Mouse (Mus musculus) T-helper 2 cell (primary cell): ENCODE measurements around the gene A730009L09Rik.

Experiments used
- in situ Hi-C: fragments of 300-600 bp; cut with MboI, MseI; formaldehyde crosslinking; loops from one replicate; pipeline ENCODE4 v1.15.1; 2025; ENCODE audit warnings: high pct_unique_total_duplicates

The A730009L09Rik gene

GRCm38 (mm10) chr16:84514821-84515220, at the start of gene A730009L09Rik:
TSS of gene A730009L09Rik (plus strand) at chr16:84515121.
- in situ Hi-C loops: no loop called here

GRCm38 (mm10) chr16:84465581-84466165, 49.2 kb upstream of the A730009L09Rik start:
- in situ Hi-C loops: no loop called here

- in situ Hi-C loops: no loop called here
These were observed 46.0 kb upstream of the A730009L09Rik start for GRCm38 (mm10) chr16:84468898-84469297.

GRCm38 (mm10) chr16:84469994-84470393, 44.9 kb upstream of the A730009L09Rik start:
- in situ Hi-C loops: loop anchor here (10.0 kb wide), 1 partner anchor 655 kb away; no protein-coding TSS in a partner anchor

- in situ Hi-C loops: loop anchor here (10.0 kb wide), 1 partner anchor 651 kb away; no protein-coding TSS in a partner anchor
These were observed 41.5 kb upstream of the A730009L09Rik start for GRCm38 (mm10) chr16:84473406-84473805.

- in situ Hi-C loops: loop anchor here (5.0 to 10.0 kb wide), 2 partner anchors 78 to 650 kb away; no protein-coding TSS in a partner anchor
These were observed 40.2 kb upstream of the A730009L09Rik start for GRCm38 (mm10) chr16:84474712-84475111.

- in situ Hi-C loops: loop anchor here (5.0 to 10.0 kb wide), 2 partner anchors 75 to 648 kb away; no protein-coding TSS in a partner anchor
These were observed 38.0 kb upstream of the A730009L09Rik start for GRCm38 (mm10) chr16:84476948-84477347.

- in situ Hi-C loops: loop anchor here (5.0 to 10.0 kb wide), 2 partner anchors 75 to 647 kb away; no protein-coding TSS in a partner anchor
These were observed 37.4 kb upstream of the A730009L09Rik start for GRCm38 (mm10) chr16:84477528-84477927.

GRCm38 (mm10) chr16:84477952-84478351, 37.0 kb upstream of the A730009L09Rik start:
- in situ Hi-C loops: loop anchor here (5.0 to 10.0 kb wide), 2 partner anchors 74 to 647 kb away; no protein-coding TSS in a partner anchor

- in situ Hi-C loops: no loop called here
These were observed 29.0 kb upstream of the A730009L09Rik start for GRCm38 (mm10) chr16:84485931-84486330.

GRCm38 (mm10) chr16:84494818-84495217, 20.1 kb upstream of the A730009L09Rik start:
- in situ Hi-C loops: no loop called here

GRCm38 (mm10) chr16:84495438-84495837, 19.5 kb upstream of the A730009L09Rik start:
- in situ Hi-C loops: no loop called here

- in situ Hi-C loops: no loop called here
These were observed 7.2 kb upstream of the A730009L09Rik start for GRCm38 (mm10) chr16:84507681-84508080.

GRCm38 (mm10) chr16:84521975-84522635, 7.2 kb downstream of the A730009L09Rik start:
- in situ Hi-C loops: no loop called here

GRCm38 (mm10) chr16:84523061-84523460, 8.1 kb downstream of the A730009L09Rik start:
- in situ Hi-C loops: no loop called here

GRCm38 (mm10) chr16:84527375-84527774, 12.5 kb downstream of the A730009L09Rik start:
- in situ Hi-C loops: no loop called here

- in situ Hi-C loops: no loop called here
These were observed 17.9 kb downstream of the A730009L09Rik start for GRCm38 (mm10) chr16:84532803-84533202.

- in situ Hi-C loops: no loop called here
These were observed 31.1 kb downstream of the A730009L09Rik start for GRCm38 (mm10) chr16:84546059-84546458.

GRCm38 (mm10) chr16:84549122-84549521, 34.2 kb downstream of the A730009L09Rik start:
- in situ Hi-C loops: no loop called here

GRCm38 (mm10) chr16:84550445-84550844, 35.5 kb downstream of the A730009L09Rik start:
- in situ Hi-C loops: loop anchor here (5.0 kb wide), 1 partner anchor 73 kb away; no protein-coding TSS in a partner anchor

GRCm38 (mm10) chr16:84553981-84554380, 39.1 kb downstream of the A730009L09Rik start:
- in situ Hi-C loops: loop anchor here (5.0 kb wide), 1 partner anchor 77 kb away; no protein-coding TSS in a partner anchor

- in situ Hi-C loops: no loop called here
These were observed 43.4 kb downstream of the A730009L09Rik start for GRCm38 (mm10) chr16:84558113-84558917.
